Mouse (Mus musculus) cerebellum, adult 8-10 months (tissue): Measurements from ENCODE around the gene Shank3.
A peak's percentile ranks its signal among the peaks of the same experiment; 100 is the strongest.

Experiments
- DNase-seq: peaks from one replicate; pipeline ENCODE4 v3.0.0; 2022

Shank3 gene

GRCm38 (mm10) chr15:89557996-89558390, 58.6 kb downstream of the Shank3 start:
- no peak for DNase-seq

DNA sequence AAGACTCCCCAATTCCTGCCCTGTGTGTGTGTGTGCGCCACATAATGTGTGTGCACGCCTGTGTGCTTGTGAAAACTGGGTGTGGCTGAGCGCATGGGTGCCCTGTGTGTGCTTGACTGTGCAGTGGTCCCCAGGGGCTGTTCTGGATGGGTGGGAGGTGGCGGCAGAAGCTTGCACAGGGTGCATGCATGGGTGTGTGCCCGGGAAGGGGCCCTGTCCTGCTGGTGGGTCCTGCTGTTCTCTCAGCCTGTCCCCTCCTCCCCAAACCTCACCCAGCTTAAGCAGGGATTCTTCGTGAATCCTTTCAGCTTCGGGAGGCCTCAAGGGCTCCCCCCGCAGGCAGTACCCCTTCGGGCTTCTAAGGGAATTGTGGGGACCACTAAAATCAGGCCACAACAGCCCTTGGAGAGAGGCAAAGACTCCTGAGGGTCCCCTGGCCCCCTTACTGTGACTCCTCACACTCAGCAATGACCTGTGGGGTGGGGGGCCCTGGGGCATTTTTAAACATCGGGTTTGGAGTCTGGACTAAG, 59.8 kb downstream of the Shank3 start:
- DNase-seq, result no peak

GRCm38 (mm10) chr15:89568114-89568513, 68.7 kb downstream of the Shank3 start, which contains the start of gene Acr:
TSS of gene Acr (plus strand) at chr15:89568326.
- DNase-seq, result no peak

DNA sequence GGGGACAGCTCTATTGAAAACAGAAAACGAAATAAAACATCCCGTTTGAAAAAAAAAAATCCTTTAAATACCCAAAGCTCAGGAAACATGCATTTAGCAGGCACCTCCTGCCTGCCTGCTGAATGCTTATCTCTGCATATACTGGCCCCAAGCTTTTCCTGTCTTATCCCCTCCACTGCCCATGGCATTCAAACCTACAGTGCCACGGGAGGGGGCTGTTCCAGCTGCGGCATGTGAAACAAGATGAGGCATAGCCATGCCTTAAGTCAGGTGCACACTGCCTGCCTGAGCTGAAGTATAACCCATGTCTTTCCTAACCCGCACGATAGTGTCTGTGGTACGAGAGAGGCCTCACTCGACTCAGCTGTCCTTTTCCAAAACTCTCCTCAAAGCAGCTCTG, 72.7 kb downstream of the Shank3 start:
- no peak for DNase-seq

- DNase-seq, result no peak
Observed at GRCm38 (mm10) chr15:89582494-89582893, 83.1 kb downstream of the Shank3 start.

DNA sequence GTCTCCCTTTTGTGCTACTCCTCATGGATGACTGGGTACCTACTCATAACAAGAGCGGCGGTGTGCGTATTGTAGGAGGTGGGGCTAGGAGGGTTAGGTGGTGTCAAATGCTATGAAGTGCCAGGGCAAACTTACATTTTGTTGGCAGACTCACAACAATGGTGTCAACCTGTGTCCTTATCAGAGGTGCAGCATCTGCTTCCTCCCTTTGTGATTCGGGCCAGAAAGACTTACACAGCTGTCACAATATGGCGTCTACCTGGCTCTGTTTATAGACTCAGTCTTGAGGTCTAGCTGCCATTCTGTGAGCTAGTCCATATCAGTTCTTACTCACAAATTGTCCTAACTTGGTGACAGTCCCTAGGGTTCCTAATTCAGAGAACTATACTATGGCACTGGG, 85.7 kb downstream of the Shank3 start:
- DNase-seq, result no peak

GRCm38 (mm10) chr15:89585631-89586030, 86.2 kb downstream of the Shank3 start:
- no peak for DNase-seq

- DNase-seq, result no peak
Observed at GRCm38 (mm10) chr15:89589146-89589545, 89.7 kb downstream of the Shank3 start.

- DNase-seq, result no peak
Observed at GRCm38 (mm10) chr15:89591317-89591716, 91.9 kb downstream of the Shank3 start.

DNA sequence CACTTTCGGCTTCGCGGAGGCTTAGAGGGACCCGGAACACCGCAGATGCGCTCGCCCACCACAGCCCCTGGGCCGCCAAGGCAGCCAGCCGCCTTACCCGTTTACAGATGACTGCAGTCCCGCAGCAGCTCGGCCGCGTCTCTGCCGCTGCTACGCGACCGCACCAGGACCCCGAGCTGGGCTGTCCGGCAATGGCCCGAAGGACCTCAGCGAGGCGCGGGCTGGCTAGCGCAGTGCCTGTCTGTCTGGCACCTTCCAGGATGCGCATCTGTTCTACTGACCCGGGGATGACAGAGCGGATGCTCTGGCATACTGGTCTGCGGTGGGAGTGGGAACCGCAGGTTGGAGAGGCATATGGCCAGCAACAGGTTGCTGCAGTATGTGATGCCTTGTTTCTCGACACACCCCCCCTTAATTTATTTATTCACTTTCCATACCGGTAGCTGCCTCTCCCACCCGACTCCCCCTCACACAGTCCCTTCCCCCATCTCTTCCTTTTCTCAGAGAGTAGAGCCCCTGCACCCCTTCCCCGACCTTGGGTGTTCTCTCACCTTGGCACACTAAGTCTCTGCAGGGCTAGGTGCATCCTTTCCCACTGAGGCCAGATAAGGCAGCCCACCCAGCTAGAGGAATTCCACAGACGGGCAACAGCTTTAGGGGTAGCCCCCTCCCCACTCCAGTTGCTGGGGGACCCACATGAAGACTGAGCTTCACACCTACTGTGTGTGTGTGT, 92.5 kb downstream of the Shank3 start, which contains the start of gene Rabl2:
Rabl2 (minus strand) TSS at position 201 of the 733 bp plus-strand sequence.
- peak; percentile 78 for DNase-seq

DNA sequence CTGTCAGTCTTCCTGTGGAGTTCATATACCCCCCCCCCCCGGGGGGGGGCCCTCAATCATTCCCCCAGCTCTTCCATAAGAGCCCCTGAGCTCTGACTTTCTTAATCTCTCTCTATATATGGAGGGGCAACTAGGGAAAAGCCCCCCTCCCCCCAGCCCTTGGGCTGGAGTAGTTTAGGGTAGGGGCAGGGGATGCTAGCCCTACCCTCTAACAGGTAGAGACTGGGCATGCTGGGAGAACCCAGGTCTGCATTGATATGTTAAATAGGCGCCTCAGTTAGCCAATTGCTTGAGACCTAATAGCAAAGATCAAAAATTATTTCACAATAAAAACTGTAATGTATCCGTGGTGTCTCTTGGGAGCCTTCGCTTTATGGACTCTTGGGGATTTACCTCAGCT, 93.1 kb downstream of the Shank3 start:
- DNase-seq, result no peak

- no peak for DNase-seq
Observed at GRCm38 (mm10) chr15:89605822-89606570, 106.6 kb downstream of the Shank3 start.

- no peak for DNase-seq
Observed at GRCm38 (mm10) chr15:89607480-89607879, 108.1 kb downstream of the Shank3 start.

DNA sequence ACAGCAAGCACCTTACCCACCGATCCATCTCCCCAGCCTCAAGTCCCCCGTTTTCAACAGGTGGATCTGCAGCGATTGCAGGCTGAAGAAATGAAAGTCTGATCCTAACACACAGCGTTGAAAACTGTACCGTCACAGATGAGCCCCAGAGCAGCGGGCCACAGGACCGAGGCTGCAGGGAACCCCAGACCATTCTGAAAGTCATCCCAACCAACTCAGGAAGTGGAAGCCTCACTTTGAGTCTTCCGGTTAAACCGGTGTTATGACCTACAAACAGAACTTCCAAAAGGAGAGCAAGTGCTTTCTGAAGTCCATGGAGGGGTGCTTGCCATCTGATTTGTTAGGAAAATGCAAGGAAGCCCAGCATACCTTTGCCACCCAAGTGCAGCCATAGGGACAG, 108.5 kb downstream of the Shank3 start:
- no peak for DNase-seq
